Mouse (Mus musculus) liver, adult 2 months (tissue): ENCODE measurements at regions not wholly inside any gene's neighbourhood (a gene's known extent, or its start where the extent isn't known, plus 50 kb on each side); places are given as distances from the start of the nearest gene placed in this dataset.

ENCODE experiments used
- DNase-seq: peaks from one replicate; pipeline ENCODE4 v3.0.0-alpha.2; 2011; ENCODE audit warnings: low read depth, low spot score; ENCODE audit errors: extremely low read depth
- H3K27ac ChIP-seq: fragments of 200-500 bp; replicated peaks from 2 replicates; pipeline ENCODE4 v1.5.1; 2012; ENCODE audit warnings: low read depth, mild to moderate bottlenecking, control low read depth, inconsistent platforms, low read length; ENCODE audit not compliant: insufficient read depth
- H3K27me3 ChIP-seq: fragments of 200-500 bp; 2 replicates; pipeline ENCODE4 v1.6.1; 2012; ENCODE audit warnings: mild to moderate bottlenecking, moderate library complexity, low read length, inconsistent platforms; ENCODE audit not compliant: control insufficient read depth, insufficient read depth
- H3K36me3 ChIP-seq: fragments of 200-500 bp; 2 replicates; pipeline ENCODE4 v1.6.1; 2012; ENCODE audit warnings: low read length, inconsistent platforms; ENCODE audit not compliant: control insufficient read depth, insufficient read depth
- H3K4me1 ChIP-seq: fragments of 200-500 bp; 2 replicates; pipeline ENCODE4 v1.6.1; 2011; ENCODE audit warnings: low read length; ENCODE audit not compliant: control insufficient read depth, insufficient read depth
- H3K4me3 ChIP-seq: fragments of 200-500 bp; 2 replicates; pipeline ENCODE4 v1.5.1; 2011; ENCODE audit warnings: low read depth, mild to moderate bottlenecking, control low read depth, low read length, moderate library complexity; ENCODE audit not compliant: insufficient read depth
- H3K79me2 ChIP-seq: fragments of 200-500 bp; 2 replicates; pipeline ENCODE4 v1.6.1; 2012; ENCODE audit warnings: inconsistent platforms, mild to moderate bottlenecking, low read length, moderate library complexity; ENCODE audit not compliant: control insufficient read depth, insufficient read depth
- H3K9ac ChIP-seq: fragments of 200-500 bp; 2 replicates; pipeline ENCODE4 v1.6.1; 2012; ENCODE audit warnings: low read depth, mild to moderate bottlenecking, control low read depth, inconsistent platforms, low read length
- CTCF ChIP-seq: fragments of 200-500 bp; IDR thresholded peaks from 2 replicates; pipeline ENCODE4 v1.5.1; 2011; ENCODE audit warnings: low read depth, low read length, control low read depth
- POLR2A ChIP-seq: fragments of 200-500 bp; IDR thresholded peaks from 2 replicates; pipeline ENCODE4 v1.6.1; 2011; ENCODE audit warnings: low read length, control low read depth; ENCODE audit not compliant: insufficient read depth; ENCODE audit errors: extremely low read depth
- WGBS: fragments of 180-500 bp; shearing (Covaris S2); methylation state at CpG from one replicate; pipeline ENCODE4 v1.1.7; 2018; 5-methylcytosine and 5-hydroxymethylcytosine counted together

GRCm38 (mm10) chr11:79767111-79767510, 176.1 kb downstream of the Rab11fip4 start:
- peaks cover 29% of the 10 kb centered on the region for H3K4me1 ChIP-seq
- H3K27ac ChIP-seq, result no peak overlapping the region
- no peak overlapping the region for H3K4me3 ChIP-seq

DNA sequence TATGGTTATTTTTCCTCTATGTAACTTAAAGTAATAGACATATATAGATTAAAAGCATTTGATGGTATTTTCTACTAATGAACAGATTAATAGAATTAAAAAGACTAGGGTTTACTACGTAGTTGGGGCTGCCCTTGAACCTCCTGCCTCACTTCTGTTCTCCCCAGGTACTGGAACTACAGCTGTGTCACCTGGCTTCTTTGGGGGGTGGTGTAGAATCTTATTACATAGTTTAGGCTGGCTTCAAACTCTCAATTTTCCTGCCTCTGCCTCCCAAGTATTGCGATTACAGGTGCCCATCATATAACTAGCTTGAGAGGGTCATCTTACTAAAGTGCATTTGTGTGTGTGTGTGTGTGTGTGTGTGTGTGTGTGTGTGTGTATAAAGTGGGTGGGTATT, 175.0 kb downstream of the Rab11fip4 start:
- H3K4me1 ChIP-seq, result peaks cover 25% of the 10 kb centered on the region

More at GRCm38 (mm10) chr11:79767111-79767510, 176.1 kb downstream of the Rab11fip4 start:
- Histone ChIP-seq H3K27me3 (no peaks in the 10 kb centered on the region), H3K79me2 (no peaks in the 10 kb centered on the region), H3K36me3 (no peaks in the 10 kb centered on the region), H3K9ac (no peak overlapping the region)
- 90% methylated on average over 5 of the region's 5 CpGs for WGBS
- no peak for TF ChIP-seq CTCF
- no peak for DNase-seq

GRCm38 (mm10) chr11:79765396-79765795, 174.4 kb downstream of the Rab11fip4 start:
- Histone ChIP-seq H3K27ac (no peak overlapping the region), H3K4me1 (peaks cover 21% of the 10 kb centered on the region), H3K4me3 (no peak overlapping the region), H3K27me3 (no peaks in the 10 kb centered on the region), H3K9ac (no peak overlapping the region), H3K79me2 (no peaks in the 10 kb centered on the region), H3K36me3 (no peaks in the 10 kb centered on the region)
- WGBS, result 85% methylated on average over 2 of the region's 2 CpGs
- no peak for TF ChIP-seq CTCF
- TF ChIP-seq POLR2A, result no peak
- DNase-seq, result no peak

More for the DNA sequence above, 175.0 kb downstream of the Rab11fip4 start:
- Histone ChIP-seq H3K27me3 (no peaks in the 10 kb centered on the region), H3K36me3 (no peaks in the 10 kb centered on the region), H3K79me2 (no peaks in the 10 kb centered on the region), H3K9ac (no peak overlapping the region), H3K27ac (no peak overlapping the region), H3K4me3 (no peak overlapping the region)
- DNase-seq, result no peak
- no peak for TF ChIP-seq POLR2A
- no peak for TF ChIP-seq CTCF
- 99% methylated on average over 2 of the region's 2 CpGs for WGBS

DNA sequence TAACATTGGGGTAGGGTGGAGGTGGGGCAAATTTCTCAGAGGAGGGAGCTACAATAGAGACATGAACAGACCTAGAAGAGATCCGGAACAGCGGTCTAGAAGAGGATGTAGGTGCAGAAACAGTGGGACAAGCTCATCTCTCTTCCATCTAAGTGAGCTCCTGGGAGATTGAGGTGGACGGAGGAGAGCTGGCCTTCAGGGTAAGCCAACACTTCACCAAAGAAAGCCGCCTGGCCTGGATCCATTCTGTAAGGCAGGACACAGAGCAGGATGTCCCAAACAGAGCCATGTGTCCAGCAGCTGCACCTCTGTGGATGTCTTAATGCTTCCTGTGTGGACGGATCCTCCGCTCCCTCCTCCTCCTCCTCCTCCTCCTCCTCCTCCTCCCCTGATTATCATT, 173.0 kb downstream of the Rab11fip4 start:
- H3K27ac ChIP-seq, result peak overlapping the region; percentile 77
- H3K36me3 ChIP-seq, result no peaks in the 10 kb centered on the region
- peaks cover 11% of the 10 kb centered on the region for H3K4me1 ChIP-seq
- TF ChIP-seq POLR2A, result no peak
- no peak for TF ChIP-seq CTCF
- H3K9ac ChIP-seq, result no peak overlapping the region
- peak; percentile 80 for DNase-seq
- H3K4me3 ChIP-seq, result no peak overlapping the region
- WGBS, result 39% methylated on average over 6 of the region's 6 CpGs
- no peaks in the 10 kb centered on the region for H3K79me2 ChIP-seq
- H3K27me3 ChIP-seq, result no peaks in the 10 kb centered on the region

DNA sequence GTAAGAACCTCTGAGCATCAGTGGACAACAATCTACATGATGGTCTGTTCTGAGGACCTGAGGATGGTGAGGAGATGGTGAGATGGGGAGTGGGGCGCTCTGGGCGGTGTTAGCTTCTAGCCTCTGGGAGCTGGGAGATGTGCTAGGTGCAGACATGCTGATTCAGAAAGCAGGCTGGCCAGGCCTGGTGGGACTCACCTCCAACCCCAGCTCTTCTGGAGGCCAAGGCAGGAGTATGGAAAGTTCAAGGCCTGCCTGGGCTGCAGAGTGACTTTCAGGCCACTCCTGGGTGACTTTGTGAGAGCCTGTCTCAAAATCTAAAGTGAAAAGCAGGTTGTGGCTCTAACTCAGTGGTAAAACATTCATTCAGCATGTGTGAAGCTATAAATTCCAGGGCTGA, 171.6 kb downstream of the Rab11fip4 start:
- no peaks in the 10 kb centered on the region for H3K36me3 ChIP-seq
- no peaks in the 10 kb centered on the region for H3K27me3 ChIP-seq
- TF ChIP-seq POLR2A (no peak), CTCF (no peak)
- no peak overlapping the region for H3K4me3 ChIP-seq
- no peak overlapping the region; the same call in 1 of the 2 replicates for H3K27ac ChIP-seq
- no peak for DNase-seq
- H3K9ac ChIP-seq, result no peak overlapping the region
- H3K4me1 ChIP-seq, result peaks cover 12% of the 10 kb centered on the region
- WGBS, result 100% methylated on average over 2 of the region's 2 CpGs
- no peaks in the 10 kb centered on the region for H3K79me2 ChIP-seq

DNA sequence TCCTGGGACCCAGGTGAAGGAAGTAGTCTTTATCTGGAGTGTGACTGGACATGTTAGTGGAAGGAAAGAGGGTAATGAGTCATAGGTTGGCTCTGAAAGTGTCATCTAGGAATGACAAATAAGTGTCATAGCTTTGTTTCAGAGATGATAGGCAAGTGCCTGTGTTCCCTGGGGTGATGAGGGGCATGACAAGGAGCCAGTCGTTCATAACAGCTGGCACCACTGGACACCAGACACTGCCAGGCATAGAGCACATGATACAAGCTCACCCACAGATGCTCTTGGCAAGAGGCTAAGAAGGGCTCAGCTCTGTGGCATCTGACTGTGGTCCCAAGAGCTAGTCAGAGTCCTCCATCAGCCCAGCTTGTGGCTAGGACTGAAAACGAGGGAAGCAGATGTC, 171.0 kb downstream of the Rab11fip4 start:
- 54% methylated on average over 2 of the region's 2 CpGs for WGBS
- peaks cover 17% of the 10 kb centered on the region for H3K4me1 ChIP-seq

More for the DNA sequence above, 171.0 kb downstream of the Rab11fip4 start:
- H3K4me3 ChIP-seq, result no peak overlapping the region
- H3K27ac ChIP-seq, result no peak overlapping the region
- TF ChIP-seq CTCF, result no peak
- no peaks in the 10 kb centered on the region for H3K27me3 ChIP-seq
- no peaks in the 10 kb centered on the region for H3K36me3 ChIP-seq
- no peaks in the 10 kb centered on the region for H3K79me2 ChIP-seq
- no peak overlapping the region for H3K9ac ChIP-seq
- DNase-seq, result no peak
